Mouse (Mus musculus): ENCODE results near the gene Cyp4v3. TPM values are rescaled to one million over a fixed set of nuclear protein-coding genes. Genes with fewer than 3 reads are reported as not detected.

The Cyp4v3 gene
- total and polyA plus RNA-seq, 3 experiments, result 2.2 to 2.8 (median 2.8) TPM

GRCm38 (mm10) chr8:45345031-45345430, 12.0 kb upstream of the Cyp4v3 start:
- no peaks in the 10 kb centered on the region for H3K9me3 ChIP-seq (replicated peaks; ENCODE audit: low read length)
- H3K79me2 ChIP-seq (replicated peaks; ENCODE audit: control insufficient read depth, extremely low read depth, insufficient read depth, poor library complexity, severe bottlenecking), result no peaks in the 10 kb centered on the region
- no peaks in the 10 kb centered on the region for H3K4me1 ChIP-seq (ENCODE audit: control insufficient read depth in 1 of 2, insufficient read depth in 2 of 2)
- no peak overlapping the region for H3K27ac ChIP-seq (ENCODE audit: insufficient read depth, low read depth)
- no peak overlapping the region for H3K4me3 ChIP-seq (replicated peaks in 1 of 3; ENCODE audit: low read depth in 2 of 3, low read length in 2 of 3, poor library complexity in 1 of 3)
- no peak overlapping the region for H3K4me2 ChIP-seq (ENCODE audit: insufficient read depth, low read depth, poor library complexity, severe bottlenecking)
- no peak for TF ChIP-seq ZKSCAN1 (IDR thresholded peaks at IDR 0.05; ENCODE audit: borderline replicate concordance, low read depth, low read length)
- no peak for TF ChIP-seq MEF2A (IDR thresholded peaks at IDR 0.05; ENCODE audit: borderline replicate concordance, low read depth, low read length)
- TF ChIP-seq CTCF (conservative IDR thresholded peaks at IDR 0.05 in 1 of 2, IDR thresholded peaks at IDR 0.05 in 1 of 2; ENCODE audit: low read depth in 2 of 2, low read length in 2 of 2), result peak; percentile 70 to 98
- TF ChIP-seq ZNF384 (IDR thresholded peaks at IDR 0.05; ENCODE audit: low read depth, low read length), result no peak
- peak; percentile 24 for TF ChIP-seq RAD21 (IDR thresholded peaks at IDR 0.05; ENCODE audit: low read depth, low read length)
- peak; percentile 45 for TF ChIP-seq SMC3 (IDR thresholded peaks at IDR 0.05; ENCODE audit: low read depth, low read length)
- TF ChIP-seq MAFK (IDR thresholded peaks at IDR 0.05; ENCODE audit: insufficient replicate concordance, low read length), result no peak
- no peaks in the 10 kb centered on the region for H3K36me3 ChIP-seq (replicated peaks in 1 of 2; ENCODE audit: control insufficient read depth in 1 of 2, insufficient read depth in 1 of 2, low read length in 1 of 2)
- H3K27me3 ChIP-seq (replicated peaks), result no peaks in the 10 kb centered on the region
- dilution Hi-C loops (cut with MboI; ENCODE audit: extremely low pct_ligation_motif_present, extremely low pct_unique_long_range_greater_than_20kb, low sequenced_read_pairs), result no loop called here
- peak; percentile 76 for DNase-seq (ENCODE audit: extremely low read depth)
- in situ Hi-C loops (cut with MboI; ENCODE audit: low pct_ligation_motif_present, low pct_unique_long_range_greater_than_20kb, low sequenced_read_pairs), result no loop called here
- H3K9ac ChIP-seq (ENCODE audit: insufficient read depth, low read depth), result no peak overlapping the region

- H3K9me3 ChIP-seq (replicated peaks; ENCODE audit: low read length), result no peaks in the 10 kb centered on the region
- no peak overlapping the region for H3K9ac ChIP-seq (ENCODE audit: insufficient read depth, low read depth)
- H3K4me2 ChIP-seq (ENCODE audit: insufficient read depth, low read depth, poor library complexity, severe bottlenecking), result no peak overlapping the region
- no peak overlapping the region for H3K27ac ChIP-seq (ENCODE audit: insufficient read depth, low read depth)
- H3K79me2 ChIP-seq (replicated peaks; ENCODE audit: control insufficient read depth, extremely low read depth, insufficient read depth, poor library complexity, severe bottlenecking), result no peaks in the 10 kb centered on the region
- no peak for TF ChIP-seq CHD2 (IDR thresholded peaks at IDR 0.05; ENCODE audit: low read length)
- TF ChIP-seq POLR2A (IDR thresholded peaks at IDR 0.05; ENCODE audit: low read depth, low read length), result no peak
- no peak for TF ChIP-seq RCOR1 (conservative IDR thresholded peaks at IDR 0.05; ENCODE audit: low read depth, low read length)
- TF ChIP-seq ZKSCAN1 (IDR thresholded peaks at IDR 0.05; ENCODE audit: borderline replicate concordance, low read depth, low read length), result no peak
- TF ChIP-seq SMC3 (IDR thresholded peaks at IDR 0.05; ENCODE audit: low read depth, low read length), result no peak
- TF ChIP-seq TBP (conservative IDR thresholded peaks at IDR 0.05; ENCODE audit: low read depth, low read length), result no peak
- no peak for TF ChIP-seq MAX (IDR thresholded peaks at IDR 0.05; ENCODE audit: low read length)
- no peaks in the 10 kb centered on the region for H3K27me3 ChIP-seq (replicated peaks)
- no peaks in the 10 kb centered on the region for H3K4me1 ChIP-seq (ENCODE audit: control insufficient read depth in 1 of 2, insufficient read depth in 2 of 2)
- no peak overlapping the region for H3K4me3 ChIP-seq (replicated peaks in 1 of 3; ENCODE audit: low read depth in 2 of 3, low read length in 2 of 3, poor library complexity in 1 of 3)
- no peak for DNase-seq (ENCODE audit: extremely low read depth)
- no peaks in the 10 kb centered on the region for H3K36me3 ChIP-seq (replicated peaks in 1 of 2; ENCODE audit: control insufficient read depth in 1 of 2, insufficient read depth in 1 of 2, low read length in 1 of 2)
- dilution Hi-C loops (cut with MboI; ENCODE audit: extremely low pct_ligation_motif_present, extremely low pct_unique_long_range_greater_than_20kb, low sequenced_read_pairs) (no loop called here), in situ Hi-C loops (cut with MboI; ENCODE audit: low pct_ligation_motif_present, low pct_unique_long_range_greater_than_20kb, low sequenced_read_pairs) (no loop called here)
Observed at GRCm38 (mm10) chr8:45344298-45344697, 11.3 kb upstream of the Cyp4v3 start.

GRCm38 (mm10) chr8:45341630-45342628, 8.9 kb upstream of the Cyp4v3 start:
- Histone ChIP-seq H3K4me1 (ENCODE audit: control insufficient read depth in 1 of 2, insufficient read depth in 2 of 2) (no peaks in the 10 kb centered on the region), H3K9me3 (replicated peaks; ENCODE audit: low read length) (no peaks in the 10 kb centered on the region), H3K79me2 (replicated peaks; ENCODE audit: control insufficient read depth, extremely low read depth, insufficient read depth, poor library complexity, severe bottlenecking) (no peaks in the 10 kb centered on the region), H3K4me2 (ENCODE audit: insufficient read depth, low read depth, poor library complexity, severe bottlenecking) (no peak overlapping the region), H3K9ac (ENCODE audit: insufficient read depth, low read depth) (no peak overlapping the region), H3K27ac (ENCODE audit: insufficient read depth, low read depth) (no peak overlapping the region), H3K36me3 (replicated peaks in 1 of 2; ENCODE audit: control insufficient read depth in 1 of 2, insufficient read depth in 1 of 2, low read length in 1 of 2) (no peaks in the 10 kb centered on the region), H3K27me3 (replicated peaks) (no peaks in the 10 kb centered on the region), H3K4me3 (replicated peaks in 1 of 3; ENCODE audit: low read depth in 2 of 3, low read length in 2 of 3, poor library complexity in 1 of 3) (no peak overlapping the region)
- no peak for DNase-seq (ENCODE audit: extremely low read depth)
- in situ Hi-C loops (cut with MboI; ENCODE audit: low pct_ligation_motif_present, low pct_unique_long_range_greater_than_20kb, low sequenced_read_pairs), result no loop called here
- dilution Hi-C loops (cut with MboI; ENCODE audit: extremely low pct_ligation_motif_present, extremely low pct_unique_long_range_greater_than_20kb, low sequenced_read_pairs), result no loop called here
- TF ChIP-seq KAT2A (IDR thresholded peaks at IDR 0.05; ENCODE audit: insufficient replicate concordance, low read length), result no peak
- no peak for TF ChIP-seq BHLHE40 (IDR thresholded peaks at IDR 0.05; ENCODE audit: low read depth, low read length)
